Mouse (Mus musculus) thymus, adult 2 months (tissue): ENCODE measurements around the gene Macrod2. TPM values are rescaled to one million over a fixed set of nuclear protein-coding genes. Genes with fewer than 3 reads are reported as not detected.

Source experiments
- DNase-seq: peaks from one replicate; pipeline ENCODE4 v3.0.0; 2021
- H3K27ac ChIP-seq: fragments of 200-500 bp; 2 replicates; pipeline ENCODE4 v1.5.1; 2012; ENCODE audit warnings: low read length, control low read depth; ENCODE audit not compliant: control insufficient read depth, insufficient read depth
- H3K27me3 ChIP-seq: fragments of 200-500 bp; 2 replicates; pipeline ENCODE4 v1.6.1; 2012; ENCODE audit warnings: mild to moderate bottlenecking, low read length, moderate library complexity, mixed read lengths; ENCODE audit not compliant: control insufficient read depth, insufficient read depth
- H3K36me3 ChIP-seq: fragments of 200-500 bp; 2 replicates; pipeline ENCODE4 v1.6.1; 2012; ENCODE audit warnings: mild to moderate bottlenecking, low read length, moderate library complexity; ENCODE audit not compliant: control insufficient read depth, insufficient read depth
- H3K4me1 ChIP-seq: fragments of 200-500 bp; replicated peaks from 2 replicates; pipeline ENCODE4 v1.6.1; 2012; ENCODE audit warnings: low read length; ENCODE audit not compliant: control insufficient read depth, insufficient read depth
- H3K4me3 ChIP-seq: fragments of 200-500 bp; 2 replicates; pipeline ENCODE4 v1.5.1; 2012; ENCODE audit warnings: mild to moderate bottlenecking, low read length, control low read depth, moderate library complexity; ENCODE audit not compliant: control insufficient read depth, insufficient read depth
- CTCF ChIP-seq: fragments of 200-500 bp; IDR thresholded peaks from 2 replicates; pipeline ENCODE4 v1.5.1; 2012; ENCODE audit warnings: mild to moderate bottlenecking, control low read depth, low read length, moderate library complexity, borderline replicate concordance; ENCODE audit not compliant: control insufficient read depth, poor library complexity, insufficient read depth; ENCODE audit errors: extremely low read depth
- POLR2A ChIP-seq: fragments of 200-500 bp; IDR thresholded peaks from 2 replicates; pipeline ENCODE4 v1.6.1; 2012; ENCODE audit warnings: mild to moderate bottlenecking, low read length, control low read depth, moderate library complexity; ENCODE audit not compliant: control insufficient read depth, poor library complexity, insufficient read depth; ENCODE audit errors: extremely low read depth
- WGBS: fragments of 180-500 bp; shearing (Covaris S2); methylation state at CpG from one replicate; pipeline ENCODE4 v1.1.7; 2018; 5-methylcytosine and 5-hydroxymethylcytosine counted together
- polyA plus RNA-seq: library from polyadenylated mRNA; depleted of rRNA; stranded (reverse); fragments of >200 nt; gene quantifications from 2 replicates; pipeline ENCODE4 v1.2.3, GENCODE M21; 2012

Gene Macrod2
- polyA plus RNA-seq, 1 experiment = 2.3 TPM

DNA sequence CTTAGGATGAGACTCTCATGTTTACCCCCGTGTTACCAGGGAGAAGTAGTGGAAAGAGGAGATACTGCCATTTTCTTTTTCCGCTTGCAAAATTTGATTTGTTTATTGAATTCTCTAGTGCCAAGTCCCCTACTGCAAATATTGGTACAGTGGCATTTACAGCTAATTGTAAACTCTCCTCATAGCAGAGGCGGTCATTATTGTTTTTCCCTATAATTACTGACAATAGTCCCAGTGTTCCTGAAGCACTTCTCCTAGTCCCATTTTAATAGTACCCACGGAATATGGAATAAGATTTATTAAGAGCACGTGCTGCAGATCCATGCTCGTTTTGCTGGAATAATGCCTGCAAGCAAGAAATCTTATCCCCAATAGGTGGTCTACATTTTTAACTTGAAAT lies 1518.8 kb downstream of the Macrod2 start:
- TF ChIP-seq POLR2A = no peak
- no peak for TF ChIP-seq CTCF

DNA sequence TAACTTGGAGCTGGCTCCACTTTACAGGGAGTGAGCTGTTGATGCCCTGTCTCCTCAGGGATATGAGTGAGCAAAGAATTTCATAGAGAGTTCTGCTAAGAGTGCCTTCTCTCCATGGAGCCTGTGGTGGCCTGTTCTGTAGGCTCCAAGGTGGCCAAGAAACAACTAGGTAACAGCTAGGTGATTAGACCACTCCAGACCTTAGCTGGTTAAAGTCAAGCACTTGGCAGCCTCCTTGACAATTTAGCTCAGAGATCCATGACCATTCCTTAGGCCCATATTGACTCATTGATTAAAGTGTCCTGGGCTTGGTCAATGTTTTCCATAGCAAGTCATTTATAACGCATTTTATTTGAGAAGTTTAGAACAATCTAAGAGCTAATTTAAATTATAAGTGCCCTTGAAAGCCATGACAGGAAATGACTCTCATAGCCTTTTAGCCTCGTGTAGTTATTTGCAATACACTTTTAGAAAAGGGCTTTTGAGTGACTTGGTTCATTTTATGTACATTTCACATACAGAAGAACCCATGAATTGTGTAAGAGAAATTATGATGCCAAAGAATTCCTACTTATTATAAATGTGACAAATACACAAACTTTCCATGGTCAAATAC lies 1525.4 kb downstream of the Macrod2 start:
- Histone ChIP-seq H3K27ac (no peak overlapping the region), H3K27me3 (no peaks in the 10 kb centered on the region), H3K36me3 (no peaks in the 10 kb centered on the region), H3K4me3 (no peak overlapping the region), H3K4me1 (no peaks in the 10 kb centered on the region)
- 65% methylated on average over 2 of the region's 2 CpGs for WGBS
- DNase-seq = no peak
- TF ChIP-seq CTCF (no peak), POLR2A (no peak)

More for the DNA sequence above, 1518.8 kb downstream of the Macrod2 start:
- H3K36me3 ChIP-seq = no peaks in the 10 kb centered on the region
- H3K4me1 ChIP-seq = no peaks in the 10 kb centered on the region
- no peak overlapping the region for H3K27ac ChIP-seq
- WGBS = 89% methylated on average over 6 of the region's 6 CpGs
- no peaks in the 10 kb centered on the region for H3K27me3 ChIP-seq
- no peak for DNase-seq
- H3K4me3 ChIP-seq = no peak overlapping the region

DNA sequence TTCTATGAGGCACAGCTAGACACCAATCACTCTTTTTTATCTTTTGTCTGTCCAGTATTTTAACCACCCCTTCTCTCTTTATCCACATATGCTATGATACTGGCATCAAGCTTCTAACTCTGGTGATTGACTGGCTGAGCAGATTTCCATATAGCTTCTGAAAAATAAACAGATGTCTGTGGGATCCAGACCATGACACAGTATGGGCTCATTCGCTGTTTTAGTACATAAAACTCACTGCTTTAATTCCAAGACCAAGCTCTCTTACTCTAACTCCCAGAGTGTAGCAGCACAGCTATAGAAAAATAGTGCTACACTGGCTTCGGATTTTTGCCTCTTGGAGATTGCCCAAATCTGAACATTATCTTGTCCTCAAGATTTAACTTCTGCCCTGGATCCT lies 1540.0 kb downstream of the Macrod2 start:
- 78% methylated on average over 2 of the region's 2 CpGs for WGBS
- Histone ChIP-seq H3K27me3 (no peaks in the 10 kb centered on the region), H3K4me1 (no peaks in the 10 kb centered on the region), H3K4me3 (no peak overlapping the region), H3K27ac (no peak overlapping the region), H3K36me3 (no peaks in the 10 kb centered on the region)
- no peak for DNase-seq
- TF ChIP-seq CTCF = no peak
- no peak for TF ChIP-seq POLR2A

DNA sequence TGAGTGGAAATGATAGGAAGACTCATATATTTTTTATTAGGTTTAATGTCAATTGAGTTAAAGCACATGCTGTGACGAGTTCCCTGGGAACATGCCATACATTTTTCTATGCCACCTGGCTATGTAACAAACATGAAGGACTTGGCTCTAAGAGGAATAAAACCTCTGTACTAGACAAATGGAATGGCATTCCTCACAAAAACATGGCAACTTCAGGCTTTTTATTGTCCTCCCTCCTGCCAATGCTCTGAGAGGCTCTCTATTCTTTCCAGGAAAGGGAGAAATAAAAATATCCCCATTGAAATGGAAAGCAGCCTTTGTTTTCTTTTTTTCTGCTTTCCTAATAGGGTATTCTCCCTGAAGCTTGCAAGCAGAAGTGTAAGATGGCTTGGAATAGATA lies 1559.7 kb downstream of the Macrod2 start:
- no peaks in the 10 kb centered on the region for H3K4me1 ChIP-seq
- no peaks in the 10 kb centered on the region for H3K27me3 ChIP-seq
- TF ChIP-seq POLR2A (no peak), CTCF (no peak)
- H3K27ac ChIP-seq = no peak overlapping the region
- 84% methylated on average over 1 of the region's 1 CpGs for WGBS
- H3K4me3 ChIP-seq = no peak overlapping the region
- H3K36me3 ChIP-seq = no peaks in the 10 kb centered on the region
- DNase-seq = no peak

DNA sequence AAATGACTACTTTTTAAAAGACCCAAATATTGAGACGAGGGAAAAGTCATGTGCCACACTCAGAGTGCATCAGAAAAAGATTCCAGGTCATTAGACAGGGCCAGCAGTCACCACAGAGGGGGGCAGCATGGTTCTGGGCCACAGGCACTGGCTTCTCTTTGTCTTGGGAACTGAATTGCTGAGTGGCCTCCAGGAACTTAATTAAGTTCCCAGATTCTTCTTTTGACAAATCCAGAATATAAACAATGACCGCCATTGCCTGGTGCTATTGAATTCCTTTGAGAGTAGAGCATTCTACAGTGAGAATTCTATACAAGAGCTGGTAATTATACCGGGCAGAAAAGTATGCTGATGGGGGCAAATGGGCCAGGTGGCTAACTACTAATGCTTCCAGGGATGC lies 1560.1 kb downstream of the Macrod2 start:
- TF ChIP-seq POLR2A (no peak), CTCF (no peak)
- 57% methylated on average over 3 of the region's 3 CpGs for WGBS

DNA sequence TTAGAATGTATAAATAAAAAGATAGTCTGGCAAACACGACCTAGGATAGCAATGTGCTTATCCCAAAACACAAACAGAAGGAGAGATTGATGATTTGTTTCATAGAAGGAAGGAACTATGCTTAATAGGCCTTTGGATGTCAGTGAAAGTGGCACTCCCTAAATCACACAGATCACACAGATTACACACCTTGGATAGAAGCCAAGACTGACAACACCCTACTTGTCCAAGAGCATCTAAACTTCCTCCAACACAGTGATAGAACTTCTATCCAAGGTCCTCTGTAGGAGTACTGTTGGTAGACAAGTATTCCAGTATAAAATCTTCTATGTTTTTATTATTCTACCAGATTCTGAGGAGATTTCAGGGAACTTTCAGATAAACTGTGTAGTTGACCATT lies 1567.8 kb downstream of the Macrod2 start:
- WGBS = 67% methylated on average over 1 of the region's 1 CpGs
- Histone ChIP-seq H3K27me3 (no peaks in the 10 kb centered on the region), H3K4me1 (no peaks in the 10 kb centered on the region), H3K4me3 (no peak overlapping the region), H3K27ac (no peak overlapping the region), H3K36me3 (no peaks in the 10 kb centered on the region)
- no peak for DNase-seq
- TF ChIP-seq CTCF (no peak), POLR2A (no peak)

More for the DNA sequence above, 1560.1 kb downstream of the Macrod2 start:
- no peak overlapping the region for H3K27ac ChIP-seq
- no peak overlapping the region for H3K4me3 ChIP-seq
- DNase-seq = no peak
- no peaks in the 10 kb centered on the region for H3K4me1 ChIP-seq
- H3K36me3 ChIP-seq = no peaks in the 10 kb centered on the region
- H3K27me3 ChIP-seq = no peaks in the 10 kb centered on the region
